Mouse (Mus musculus) left cerebral cortex, adult 11 months (tissue): ENCODE data around the gene Gm20388.

ENCODE experiments used
- DNase-seq: peaks from one replicate; pipeline ENCODE4 v3.0.0; 2022; ENCODE audit warnings: low spot score

The Gm20388 gene

GRCm38 (mm10) chr8:120493508-120494464 is 583.1 kb downstream of the Gm20388 start:
- no peak for DNase-seq

- DNase-seq: no peak
Measured at GRCm38 (mm10) chr8:120494903-120495302, 584.3 kb downstream of the Gm20388 start.

GRCm38 (mm10) chr8:120495461-120495860 is 584.8 kb downstream of the Gm20388 start:
- no peak for DNase-seq

- no peak for DNase-seq
Measured at GRCm38 (mm10) chr8:120496478-120496877, 585.8 kb downstream of the Gm20388 start.

- DNase-seq: no peak
Measured at GRCm38 (mm10) chr8:120497503-120497946, 586.9 kb downstream of the Gm20388 start.

- DNase-seq: no peak
Measured at GRCm38 (mm10) chr8:120498349-120498831, 587.7 kb downstream of the Gm20388 start.

- no peak for DNase-seq
Measured at GRCm38 (mm10) chr8:120498926-120499605, 588.4 kb downstream of the Gm20388 start.

- DNase-seq: no peak
Measured at GRCm38 (mm10) chr8:120500701-120501261, 590.1 kb downstream of the Gm20388 start.

GRCm38 (mm10) chr8:120501426-120501825 is 590.8 kb downstream of the Gm20388 start:
- DNase-seq: no peak

GRCm38 (mm10) chr8:120502428-120502827 is 591.8 kb downstream of the Gm20388 start:
- no peak for DNase-seq

- no peak for DNase-seq
Measured at GRCm38 (mm10) chr8:120504251-120505081, 593.8 kb downstream of the Gm20388 start.

GRCm38 (mm10) chr8:120505082-120505511 is 594.5 kb downstream of the Gm20388 start:
- no peak for DNase-seq

- DNase-seq: no peak
Measured at GRCm38 (mm10) chr8:120505619-120506310, 595.1 kb downstream of the Gm20388 start.

GRCm38 (mm10) chr8:120506562-120506961 is 595.9 kb downstream of the Gm20388 start:
- no peak for DNase-seq

GRCm38 (mm10) chr8:120507290-120507689 is 596.6 kb downstream of the Gm20388 start:
- no peak for DNase-seq

GRCm38 (mm10) chr8:120509136-120510034 is 598.7 kb downstream of the Gm20388 start:
- DNase-seq: no peak

GRCm38 (mm10) chr8:120510035-120510416 is 599.4 kb downstream of the Gm20388 start:
- DNase-seq: no peak

GRCm38 (mm10) chr8:120510863-120511457 is 600.3 kb downstream of the Gm20388 start:
- no peak for DNase-seq

GRCm38 (mm10) chr8:120511737-120512136 is 601.1 kb downstream of the Gm20388 start:
- DNase-seq: no peak
